Mouse (Mus musculus) bone marrow, adult 2 months (tissue): ENCODE measurements around the gene Mpc2. TPM values are rescaled to one million over a fixed set of nuclear protein-coding genes. Genes with fewer than 3 reads are reported as not detected.

Experiments
- H3K27ac ChIP-seq: fragments of 200-500 bp; 2 replicates; pipeline ENCODE4 v1.5.1; 2012; ENCODE audit warnings: low read depth, mild to moderate bottlenecking, control low read depth, inconsistent platforms, low read length; ENCODE audit not compliant: control insufficient read depth, poor library complexity, insufficient read depth
- H3K4me1 ChIP-seq: fragments of 200-500 bp; 2 replicates; pipeline ENCODE4 v1.6.1; 2011; ENCODE audit warnings: low read length; ENCODE audit not compliant: control insufficient read depth, insufficient read depth
- H3K4me3 ChIP-seq: fragments of 200-500 bp; replicated peaks from 2 replicates; pipeline ENCODE3; 2011; ENCODE audit warnings: mild to moderate bottlenecking, low read depth, low read length, control low read depth; ENCODE audit not compliant: control insufficient read depth
- CTCF ChIP-seq: fragments of 200-500 bp; IDR thresholded peaks from 2 replicates; pipeline ENCODE4 v1.5.1; 2011; ENCODE audit warnings: low read length, control low read depth; ENCODE audit not compliant: control insufficient read depth, insufficient read depth
- POLR2A ChIP-seq: fragments of 200-500 bp; IDR thresholded peaks from 2 replicates; pipeline ENCODE4 v1.6.1; 2011; ENCODE audit warnings: low read depth, mild to moderate bottlenecking, control low read depth, low read length, borderline replicate concordance; ENCODE audit not compliant: control insufficient read depth
- WGBS: fragments of 180-500 bp; shearing (Covaris S2); methylation state at CpG from one replicate; pipeline ENCODE4 v1.1.7; 2018; 5-methylcytosine and 5-hydroxymethylcytosine counted together
- polyA plus RNA-seq: library from polyadenylated mRNA; stranded (reverse); fragments of >200 nt; gene quantifications from 2 replicates; pipeline ENCODE4 v1.2.4, GENCODE M21; 2011; ENCODE audit warnings: low replicate concordance; ENCODE audit not compliant: missing spikeins, insufficient read depth, insufficient read length

Gene Mpc2
- polyA plus RNA-seq, 1 experiment: 45.4 TPM

- H3K27ac ChIP-seq: no peak overlapping the region
- 84% methylated on average over 2 of the region's 2 CpGs for WGBS
- peaks cover 2% of the 10 kb centered on the region; the same call in 1 of the 2 replicates for H3K4me1 ChIP-seq
- TF ChIP-seq POLR2A: no peak
- no peak for TF ChIP-seq CTCF
- H3K4me3 ChIP-seq: no peak overlapping the region
Observed at GRCm38 (mm10) chr1:165486108-165486507, 25.7 kb downstream of the Mpc2 start.

DNA sequence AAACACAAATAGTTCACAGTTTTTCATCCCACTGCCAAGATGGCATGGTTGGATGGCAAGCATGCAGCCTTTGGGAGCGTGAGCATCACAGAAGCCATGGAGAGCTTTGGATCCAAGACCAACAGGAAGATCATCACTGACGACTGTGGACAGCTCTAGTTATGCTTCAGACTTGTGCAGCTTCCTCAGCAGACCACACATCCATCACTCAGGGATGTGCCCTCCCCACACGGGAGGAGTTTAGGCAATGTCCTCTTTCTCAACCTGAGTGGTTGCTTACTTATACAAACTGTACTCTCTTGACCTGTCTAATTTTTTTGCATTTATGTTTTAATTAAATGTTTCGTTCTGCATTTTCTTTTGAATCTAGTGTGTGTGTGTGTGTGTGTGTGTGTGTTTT, 28.8 kb downstream of the Mpc2 start:
- Histone ChIP-seq H3K4me3 (no peak overlapping the region), H3K4me1 (peaks cover 2% of the 10 kb centered on the region; the same call in 1 of the 2 replicates), H3K27ac (no peak overlapping the region)
- TF ChIP-seq POLR2A (no peak), CTCF (no peak)
- 34% methylated on average over 4 of the region's 4 CpGs for WGBS

DNA sequence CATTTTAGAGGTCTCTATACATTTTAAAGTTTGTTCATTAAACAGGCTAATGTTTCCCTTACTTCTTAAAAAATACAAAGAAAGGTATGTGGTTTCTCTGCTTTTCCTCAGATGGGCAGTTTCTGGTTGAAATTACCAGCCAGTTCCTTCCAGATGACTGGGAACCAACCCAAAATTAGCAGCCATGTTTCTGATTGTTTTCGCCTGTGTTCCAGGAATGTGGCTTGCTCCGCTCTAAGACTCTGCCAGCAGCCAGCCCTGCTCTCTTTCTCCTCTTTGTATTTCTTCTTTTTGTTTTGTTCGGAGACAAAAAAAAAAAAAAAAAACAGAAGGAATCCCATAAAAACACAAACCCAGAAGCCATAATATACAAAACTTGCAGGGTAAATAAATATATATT, 38.4 kb downstream of the Mpc2 start:
- WGBS: 46% methylated on average over 3 of the region's 3 CpGs
- TF ChIP-seq POLR2A (no peak), CTCF (no peak)

GRCm38 (mm10) chr1:165503307-165504024, 43.0 kb downstream of the Mpc2 start:
- Histone ChIP-seq H3K4me3 (no peak overlapping the region), H3K27ac (no peak overlapping the region), H3K4me1 (peaks cover 3% of the 10 kb centered on the region; the same call in 1 of the 2 replicates)
- TF ChIP-seq CTCF (peak; percentile 67), POLR2A (no peak)
- WGBS: 30% methylated on average over 10 of the region's 10 CpGs

More for the DNA sequence above, 38.4 kb downstream of the Mpc2 start:
- Histone ChIP-seq H3K27ac (no peak overlapping the region), H3K4me1 (no peaks in the 10 kb centered on the region), H3K4me3 (no peak overlapping the region)

- no peak overlapping the region for H3K4me3 ChIP-seq
- TF ChIP-seq CTCF (no peak), POLR2A (no peak)
- 43% methylated on average over 6 of the region's 6 CpGs for WGBS
- peak overlapping the region; percentile 64 for H3K27ac ChIP-seq
- peaks cover 3% of the 10 kb centered on the region; the same call in 1 of the 2 replicates for H3K4me1 ChIP-seq
Observed at GRCm38 (mm10) chr1:165506303-165506702, 45.9 kb downstream of the Mpc2 start.

DNA sequence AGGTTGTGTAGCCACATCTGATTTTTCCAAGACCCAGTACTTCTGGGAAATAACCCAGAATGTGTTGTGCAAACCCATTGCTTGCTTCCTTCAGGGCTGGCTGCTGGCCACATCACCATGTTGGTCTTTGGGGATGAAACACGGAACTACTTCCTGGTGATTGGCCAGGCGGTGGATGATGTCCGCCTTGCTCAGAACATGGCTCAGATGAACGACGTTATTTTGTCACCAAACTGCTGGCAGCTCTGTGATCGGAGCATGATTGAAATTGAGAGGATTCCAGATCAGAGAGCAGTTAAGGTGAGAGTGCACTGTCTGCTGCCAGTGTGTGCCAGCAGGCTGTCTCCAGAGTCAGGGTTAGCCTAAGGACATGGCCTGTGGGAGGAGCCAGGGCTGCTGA, 49.7 kb downstream of the Mpc2 start:
- TF ChIP-seq POLR2A (no peak), CTCF (no peak)
- Histone ChIP-seq H3K27ac (no peak overlapping the region), H3K4me1 (peaks cover 3% of the 10 kb centered on the region; the same call in 1 of the 2 replicates), H3K4me3 (no peak overlapping the region)
- WGBS: 85% methylated on average over 6 of the region's 6 CpGs

GRCm38 (mm10) chr1:165520716-165521115, 60.3 kb downstream of the Mpc2 start:
- 84% methylated on average over 7 of the region's 7 CpGs for WGBS
- Histone ChIP-seq H3K4me1 (no peaks in the 10 kb centered on the region), H3K4me3 (no peak overlapping the region), H3K27ac (no peak overlapping the region)
- TF ChIP-seq POLR2A: no peak
- no peak for TF ChIP-seq CTCF

Other genes with a start within 250 kb of the Mpc2 start
- gene Tiprl, start 223.6 kb upstream of the Mpc2 start, polyA plus RNA-seq: 19.4 and 33.0 TPM in 2 replicates
- gene Gpr161, start 164.8 kb upstream of the Mpc2 start, polyA plus RNA-seq: 0.14 and 0.65 TPM in 2 replicates
- 39.2 and 45.6 TPM in 2 replicates for gene Dcaf6, start 162 bp upstream of the Mpc2 start, polyA plus RNA-seq
- gene Adcy10, start 24.5 kb downstream of the Mpc2 start, polyA plus RNA-seq: not detected in 2 replicates
- 5.8 and 20.7 TPM in 2 replicates for gene Mpzl1, start 173.9 kb downstream of the Mpc2 start, polyA plus RNA-seq
- gene Rcsd1, start 249.1 kb downstream of the Mpc2 start, polyA plus RNA-seq: 51.6 and 119 TPM in 2 replicates